Mouse (Mus musculus) midbrain, embryonic 10.5 days (tissue): ENCODE results near the gene Cd300lg. TPM values are rescaled to one million over a fixed set of nuclear protein-coding genes. Genes with fewer than 3 reads are reported as not detected.

ENCODE experiments used
- DNase-seq: peaks from one replicate; pipeline ENCODE4 v3.0.0-alpha.2; 2017; ENCODE audit warnings: low spot score
- H3K27ac ChIP-seq: fragments of 300-500 bp; sonication (generic); replicated peaks from 2 replicates; pipeline ENCODE4 v1.5.1; 2016; ENCODE audit warnings: mild to moderate bottlenecking
- H3K27me3 ChIP-seq: fragments of 300-500 bp; sonication (generic); 2 replicates; pipeline ENCODE4 v1.6.1; 2016; ENCODE audit warnings: low read depth, mild to moderate bottlenecking; ENCODE audit not compliant: poor library complexity, severe bottlenecking
- H3K36me3 ChIP-seq: fragments of 300-500 bp; sonication (generic); 2 replicates; pipeline ENCODE4 v1.6.1; 2016; ENCODE audit warnings: mild to moderate bottlenecking, moderate library complexity
- H3K4me1 ChIP-seq: fragments of 300-500 bp; sonication (generic); 2 replicates; pipeline ENCODE4 v1.6.1; 2016
- H3K4me3 ChIP-seq: fragments of 300-500 bp; sonication (generic); 2 replicates; pipeline ENCODE4 v1.5.1; 2016; ENCODE audit warnings: mild to moderate bottlenecking, moderate library complexity
- H3K9me3 ChIP-seq: fragments of 300-500 bp; sonication (generic); replicated peaks from 2 replicates; pipeline ENCODE4 v1.6.1; 2016; ENCODE audit warnings: mild to moderate bottlenecking
- WGBS: fragments of 180-500 bp; shearing (Covaris S2); methylation state at CpG from one replicate; pipeline ENCODE4 v1.1.7; 2016; 5-methylcytosine and 5-hydroxymethylcytosine counted together
- polyA plus RNA-seq: library from polyadenylated mRNA; unstranded; fragments of >200 nt; fragmentation: Nextera tagmentation; extraction: Ambion mirVana; gene quantifications from 2 replicates; pipeline ENCODE4 v1.2.1, GENCODE M21; 2016

Gene Cd300lg
- polyA plus RNA-seq, 1 experiment from 2014 or later: 0.20 TPM

DNA sequence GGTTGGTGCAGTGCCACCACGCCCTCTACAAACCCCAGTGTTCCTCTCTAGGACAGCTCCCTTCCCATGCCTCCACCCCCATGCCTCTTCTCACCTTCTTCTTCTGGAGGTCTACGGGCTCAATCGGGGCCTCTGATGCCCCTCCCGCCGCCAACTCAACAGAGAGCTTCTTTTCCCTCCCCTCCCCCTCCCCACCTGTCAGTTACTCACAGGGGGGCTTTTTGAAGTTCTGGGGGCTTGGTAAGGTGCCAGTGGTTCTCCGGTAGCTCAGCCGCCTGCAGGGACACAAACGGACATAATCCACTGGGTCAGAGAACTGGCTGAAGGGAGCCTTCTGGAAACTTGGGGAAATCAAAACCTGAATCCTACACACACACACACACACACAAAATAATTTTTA is 29.8 kb upstream of the Cd300lg start:
- Histone ChIP-seq H3K27me3 (no peaks in the 10 kb centered on the region), H3K4me3 (no peak overlapping the region), H3K36me3 (peaks cover 90% of the 10 kb centered on the region), H3K27ac (no peak overlapping the region), H3K9me3 (no peaks in the 10 kb centered on the region), H3K4me1 (peaks cover 14% of the 10 kb centered on the region)
- WGBS: 88% methylated on average over 8 of the region's 8 CpGs
- DNase-seq: no peak

DNA sequence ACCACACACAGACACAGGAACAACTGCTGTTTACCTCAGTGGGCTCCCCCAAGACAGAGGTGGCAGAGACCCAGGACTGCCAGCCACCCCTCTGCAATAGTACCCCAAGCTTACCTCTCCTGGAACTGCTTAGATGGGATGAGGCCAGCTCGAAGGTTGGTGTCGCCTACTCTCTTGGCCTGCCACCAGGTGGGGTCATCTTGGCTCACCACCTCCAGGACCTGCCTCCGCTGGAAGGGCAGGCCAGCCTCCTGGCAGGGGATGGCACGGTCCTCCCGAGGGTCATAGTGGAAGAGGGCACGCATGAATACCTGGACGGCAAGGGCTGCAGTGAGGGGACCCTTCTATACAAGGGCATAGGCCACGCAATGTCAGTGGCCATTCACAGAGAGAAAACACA is 28.1 kb upstream of the Cd300lg start:
- DNase-seq: no peak
- H3K27ac ChIP-seq: no peak overlapping the region
- peaks cover 88% of the 10 kb centered on the region for H3K36me3 ChIP-seq
- H3K9me3 ChIP-seq: no peaks in the 10 kb centered on the region
- H3K27me3 ChIP-seq: no peaks in the 10 kb centered on the region
- H3K4me3 ChIP-seq: no peak overlapping the region
- H3K4me1 ChIP-seq: peaks cover 10% of the 10 kb centered on the region
- 88% methylated on average over 8 of the region's 8 CpGs for WGBS

DNA sequence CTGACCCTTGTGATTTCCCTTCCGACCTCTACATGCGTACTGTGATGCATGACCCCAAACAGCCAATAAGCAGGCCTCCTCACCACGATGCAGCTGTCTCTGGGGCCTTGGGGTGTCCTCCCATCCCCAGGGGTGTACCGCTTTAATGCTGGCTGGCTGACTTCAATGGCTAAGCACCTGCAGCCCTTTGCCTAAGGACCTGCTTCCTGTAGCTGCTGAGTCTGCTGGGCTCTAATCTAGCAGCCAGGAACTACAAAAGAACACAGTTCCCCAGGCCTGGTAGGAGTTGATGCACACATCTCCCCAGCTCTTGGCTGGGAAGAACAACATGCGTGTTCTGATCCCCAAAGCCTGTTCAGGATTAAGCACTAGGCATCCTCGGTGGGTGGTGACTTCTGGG is 25.8 kb upstream of the Cd300lg start:
- Histone ChIP-seq H3K4me1 (peaks cover 12% of the 10 kb centered on the region), H3K36me3 (peaks cover 78% of the 10 kb centered on the region), H3K27me3 (no peaks in the 10 kb centered on the region), H3K9me3 (no peaks in the 10 kb centered on the region), H3K4me3 (no peak overlapping the region), H3K27ac (0 out of 2 replicates have a peak overlapping the region, but pooled peaks have one; percentile 7)
- 68% methylated on average over 6 of the region's 6 CpGs for WGBS
- DNase-seq: no peak

DNA sequence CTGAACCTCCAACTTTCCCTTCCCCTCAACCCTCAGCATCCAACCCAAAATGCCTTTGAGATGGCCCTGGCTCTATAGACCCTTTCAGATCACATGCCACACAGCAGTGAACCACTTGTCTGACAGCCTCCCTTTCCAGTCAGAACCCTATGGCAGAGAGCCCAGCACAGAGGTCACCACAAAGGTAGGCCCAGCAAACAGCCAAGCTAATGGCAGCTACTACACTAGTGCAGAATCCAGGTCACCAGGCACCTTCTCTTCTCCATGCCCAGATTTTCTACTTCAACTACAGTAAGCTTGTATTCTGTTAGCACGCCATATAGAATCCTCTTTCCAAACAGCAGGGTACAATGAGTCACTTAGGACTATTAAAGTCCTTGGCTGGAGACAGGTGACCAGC is 25.2 kb upstream of the Cd300lg start:
- Histone ChIP-seq H3K9me3 (no peaks in the 10 kb centered on the region), H3K4me3 (no peak overlapping the region), H3K27me3 (no peaks in the 10 kb centered on the region), H3K4me1 (peaks cover 11% of the 10 kb centered on the region; the same call in 1 of the 2 replicates), H3K36me3 (peaks cover 71% of the 10 kb centered on the region), H3K27ac (no peak overlapping the region)
- DNase-seq: no peak
- WGBS: 95% methylated on average over 1 of the region's 1 CpGs

DNA sequence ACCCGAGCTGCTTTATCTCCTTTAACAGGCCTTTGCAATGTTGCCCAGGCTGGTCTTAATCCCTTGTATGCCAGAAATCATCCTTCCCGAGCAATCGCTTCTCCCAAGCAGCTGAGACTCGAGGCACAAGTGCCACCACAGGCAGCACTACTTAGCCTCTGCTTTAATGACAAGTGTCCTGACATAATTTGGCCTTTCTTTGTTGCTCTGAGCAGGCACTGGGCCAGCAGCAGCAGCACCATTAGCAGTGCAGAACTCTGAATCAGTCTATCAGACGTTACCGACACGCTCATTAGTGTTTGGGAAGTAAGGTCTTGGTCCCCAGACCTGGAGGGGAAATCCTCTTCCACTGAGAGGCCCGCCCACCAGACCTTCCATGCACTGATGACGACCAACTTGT is 21.6 kb upstream of the Cd300lg start:
- H3K36me3 ChIP-seq: peaks cover 62% of the 10 kb centered on the region
- no peak overlapping the region for H3K27ac ChIP-seq
- H3K9me3 ChIP-seq: no peaks in the 10 kb centered on the region
- no peak overlapping the region for H3K4me3 ChIP-seq
- 83% methylated on average over 9 of the region's 9 CpGs for WGBS
- peaks cover 15% of the 10 kb centered on the region for H3K27me3 ChIP-seq
- DNase-seq: no peak
- peaks cover 12% of the 10 kb centered on the region for H3K4me1 ChIP-seq

DNA sequence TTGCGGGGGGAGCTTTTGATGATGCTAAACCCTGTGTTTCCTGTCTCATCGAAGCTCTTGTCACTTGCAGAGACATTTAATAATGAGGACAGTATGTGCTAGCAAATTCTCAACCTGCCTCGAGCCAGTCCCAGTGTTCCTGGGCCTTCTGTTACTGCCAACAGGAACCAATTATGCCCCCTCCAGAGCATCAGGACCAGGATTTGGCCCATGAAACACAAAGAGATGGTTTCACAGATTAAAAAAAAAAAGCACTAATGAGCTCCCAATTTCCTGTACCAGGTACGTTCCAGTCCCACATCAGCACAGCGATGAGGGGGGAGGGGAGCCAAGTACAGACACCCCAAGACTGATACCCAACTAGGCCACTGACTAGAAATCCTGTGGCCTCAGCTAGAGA is 20.1 kb upstream of the Cd300lg start:
- 93% methylated on average over 5 of the region's 5 CpGs for WGBS
- H3K36me3 ChIP-seq: peaks cover 53% of the 10 kb centered on the region
- no peak overlapping the region for H3K27ac ChIP-seq
- H3K9me3 ChIP-seq: no peaks in the 10 kb centered on the region
- peaks cover 20% of the 10 kb centered on the region for H3K4me1 ChIP-seq
- peaks cover 29% of the 10 kb centered on the region for H3K27me3 ChIP-seq
- DNase-seq: no peak
- H3K4me3 ChIP-seq: no peak overlapping the region

DNA sequence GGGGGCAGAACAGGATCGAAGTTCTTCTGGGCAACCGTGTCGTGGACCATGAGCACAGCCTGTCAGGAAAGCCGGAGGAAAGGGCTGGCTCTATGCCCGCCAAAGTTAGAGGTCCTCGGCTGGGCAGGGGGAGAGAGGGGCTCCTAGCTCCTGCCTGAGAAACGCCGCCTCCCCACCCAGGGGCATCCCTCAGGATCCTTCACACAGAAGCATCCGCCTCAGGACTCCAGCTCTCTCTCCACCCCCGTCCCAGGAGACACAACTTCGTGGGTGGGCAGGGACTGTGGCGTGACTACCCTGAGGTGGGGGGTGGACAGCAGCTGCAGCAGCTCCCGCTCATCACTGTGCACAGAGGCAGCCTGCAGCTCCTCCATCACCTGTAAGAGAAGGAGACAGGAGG is 17.9 kb upstream of the Cd300lg start:
- no peak for DNase-seq
- 87% methylated on average over 13 of the region's 13 CpGs for WGBS
- 0 out of 2 replicates have a peak overlapping the region, but pooled peaks have one; percentile 17 for H3K27ac ChIP-seq
- H3K4me3 ChIP-seq: no peak overlapping the region
- peaks cover 35% of the 10 kb centered on the region for H3K36me3 ChIP-seq
- no peaks in the 10 kb centered on the region for H3K9me3 ChIP-seq
- peaks cover 41% of the 10 kb centered on the region for H3K27me3 ChIP-seq
- H3K4me1 ChIP-seq: peaks cover 41% of the 10 kb centered on the region

DNA sequence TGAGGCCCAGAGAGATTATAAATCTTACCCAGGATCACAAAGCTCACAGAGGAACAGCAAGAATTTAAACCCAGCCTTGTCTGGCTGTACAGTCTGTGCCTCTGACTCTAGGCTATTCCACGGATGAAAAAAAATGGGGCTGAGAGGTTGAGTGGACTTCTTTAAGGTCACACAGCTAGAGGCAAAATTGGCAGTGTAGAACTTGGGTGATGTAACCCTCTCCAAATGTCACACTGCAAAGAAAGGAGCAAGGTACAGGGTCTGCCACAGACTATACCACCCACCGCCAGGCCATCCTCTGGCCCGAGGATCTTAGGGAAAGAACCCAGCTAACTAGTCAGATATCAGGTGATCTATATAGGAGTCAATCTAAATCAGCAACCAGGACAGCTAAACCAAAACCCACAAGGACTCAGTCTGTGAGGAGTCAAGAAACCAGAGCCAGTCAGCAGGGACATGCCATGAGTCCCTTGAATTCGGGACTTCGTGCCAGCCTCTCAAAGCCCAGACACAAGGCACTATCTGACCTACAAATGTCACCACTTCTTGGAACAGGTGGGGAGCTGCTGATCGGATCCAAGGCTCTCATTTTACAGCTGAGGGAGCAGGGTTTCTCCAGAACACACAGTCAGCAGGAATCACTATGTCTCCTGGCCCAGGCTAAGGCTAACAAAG is 17.1 kb upstream of the Cd300lg start:
- DNase-seq: no peak
- no peak overlapping the region for H3K4me3 ChIP-seq
- peaks cover 46% of the 10 kb centered on the region for H3K27me3 ChIP-seq
- H3K27ac ChIP-seq: no peak overlapping the region
- WGBS: 90% methylated on average over 6 of the region's 6 CpGs
- peaks cover 41% of the 10 kb centered on the region for H3K4me1 ChIP-seq
- no peaks in the 10 kb centered on the region for H3K9me3 ChIP-seq
- peaks cover 29% of the 10 kb centered on the region for H3K36me3 ChIP-seq

DNA sequence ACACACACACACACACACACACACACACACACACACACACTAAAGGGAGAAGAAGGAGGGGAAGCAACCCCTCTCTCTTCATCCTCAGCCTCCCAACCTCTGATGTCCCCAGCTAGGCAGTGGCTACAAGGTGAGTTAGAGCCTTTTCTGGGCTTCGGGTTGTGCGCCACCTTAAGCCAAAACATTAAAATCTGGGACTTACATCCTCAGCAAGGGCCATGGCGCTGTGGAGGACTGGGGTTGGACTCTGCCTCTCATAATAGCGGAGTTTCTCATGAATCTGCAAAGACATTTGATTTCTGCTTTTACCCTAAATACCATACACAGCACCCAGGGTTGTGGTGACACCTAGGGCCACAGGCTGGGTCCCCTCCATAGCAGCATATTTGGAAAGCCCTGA is 16.4 kb upstream of the Cd300lg start:
- no peak for DNase-seq
- H3K9me3 ChIP-seq: no peaks in the 10 kb centered on the region
- peaks cover 25% of the 10 kb centered on the region for H3K36me3 ChIP-seq
- peaks cover 37% of the 10 kb centered on the region for H3K4me1 ChIP-seq
- H3K27ac ChIP-seq: no peak overlapping the region
- H3K27me3 ChIP-seq: peaks cover 49% of the 10 kb centered on the region
- H3K4me3 ChIP-seq: no peak overlapping the region
- 86% methylated on average over 4 of the region's 4 CpGs for WGBS

DNA sequence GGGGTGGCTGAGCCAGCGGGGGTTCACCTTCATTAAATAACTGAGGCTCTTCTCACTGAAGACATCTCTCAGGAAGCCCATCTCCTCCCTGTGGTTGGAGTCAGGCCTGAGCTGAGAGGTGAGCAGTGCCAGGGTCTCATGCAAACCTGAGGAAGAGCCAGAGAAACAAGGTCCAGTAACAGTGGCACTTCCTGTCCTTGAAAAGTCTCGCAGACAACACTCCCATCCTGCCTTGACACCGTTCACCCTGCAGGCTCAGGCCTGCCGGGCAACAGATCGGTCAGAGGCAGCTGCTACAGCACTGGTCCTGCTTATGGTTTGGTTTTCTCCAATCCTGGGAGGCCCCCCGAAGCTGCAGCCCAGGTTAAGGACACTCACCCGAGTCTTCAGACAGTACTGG is 16.0 kb upstream of the Cd300lg start:
- H3K4me3 ChIP-seq: peak overlapping the region; percentile 77
- WGBS: 44% methylated on average over 7 of the region's 7 CpGs
- H3K4me1 ChIP-seq: peaks cover 36% of the 10 kb centered on the region
- H3K36me3 ChIP-seq: peaks cover 25% of the 10 kb centered on the region
- H3K27me3 ChIP-seq: peaks cover 49% of the 10 kb centered on the region
- no peaks in the 10 kb centered on the region for H3K9me3 ChIP-seq
- no peak overlapping the region for H3K27ac ChIP-seq
- DNase-seq: no peak

DNA sequence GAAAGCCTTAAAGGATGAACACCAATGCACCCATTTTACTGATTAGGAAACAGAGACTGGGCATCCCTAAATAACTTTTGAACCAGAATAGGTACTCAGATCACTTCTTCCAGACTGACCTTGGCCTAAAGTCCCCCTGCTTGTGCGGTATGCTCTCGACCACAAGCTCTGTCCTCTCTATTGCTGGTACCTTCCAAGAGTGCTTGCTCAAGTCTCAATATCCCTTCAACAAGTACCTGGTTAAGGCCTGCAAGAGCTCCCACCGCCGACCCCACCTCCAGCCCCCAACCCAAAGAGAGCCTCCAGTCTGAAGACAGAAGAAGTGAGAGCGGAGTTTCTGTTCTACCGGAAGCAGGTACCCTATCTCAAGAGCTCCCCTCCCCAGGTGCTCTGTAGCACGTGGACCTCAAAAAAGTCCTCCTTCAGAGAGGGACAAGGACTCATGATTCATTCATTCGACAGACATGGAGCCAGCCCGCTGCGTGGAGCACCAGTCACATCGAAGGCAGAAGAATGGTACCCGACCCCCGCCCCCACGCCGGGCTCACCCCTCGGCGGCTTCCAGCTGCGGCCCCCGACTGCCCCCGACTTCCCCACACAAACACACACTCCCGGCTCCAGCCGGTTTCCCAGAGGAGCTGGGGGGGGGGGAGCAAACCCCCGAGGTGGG is 15.2 kb upstream of the Cd300lg start:
- DNase-seq: no peak
- 3% methylated on average over 23 of the region's 23 CpGs for WGBS
- H3K4me1 ChIP-seq: peaks cover 36% of the 10 kb centered on the region
- H3K36me3 ChIP-seq: peaks cover 25% of the 10 kb centered on the region
- no peaks in the 10 kb centered on the region for H3K9me3 ChIP-seq
- peak overlapping the region; percentile 90 for H3K27ac ChIP-seq
- H3K4me3 ChIP-seq: peak overlapping the region; percentile 77
- H3K27me3 ChIP-seq: peaks cover 49% of the 10 kb centered on the region

DNA sequence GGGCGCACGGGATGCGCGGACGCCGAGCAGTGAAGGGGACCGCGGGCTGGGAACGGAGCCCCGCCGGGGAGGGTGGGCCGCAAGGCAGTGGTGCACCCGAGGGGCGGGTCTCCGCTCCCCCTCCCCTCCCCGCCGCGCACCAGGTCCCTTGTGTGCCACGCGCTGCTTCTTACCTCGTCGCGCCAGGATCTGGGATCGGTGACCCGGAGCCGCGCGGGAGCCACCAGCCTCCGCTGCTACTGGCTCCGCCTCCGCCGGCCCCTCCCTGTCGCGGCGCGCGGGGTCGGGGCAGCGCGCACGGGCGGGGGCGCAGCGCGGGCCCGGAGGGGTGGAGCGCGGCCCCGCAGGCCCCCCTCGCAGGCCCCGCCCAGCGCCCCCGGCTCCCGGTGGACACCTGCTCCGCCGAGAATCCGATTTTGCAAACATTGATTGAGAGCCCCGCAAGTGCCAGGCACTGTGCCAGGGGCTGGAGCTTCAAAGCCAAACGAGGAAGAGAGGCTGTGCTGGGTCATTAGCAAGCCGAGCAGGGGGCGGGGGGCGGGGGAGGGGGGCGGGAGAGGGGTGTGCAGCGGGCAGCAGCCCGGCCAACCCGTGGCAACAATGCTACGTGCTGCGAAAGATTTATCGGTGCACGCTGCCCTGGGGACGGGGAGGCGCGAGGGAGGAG is 14.5 kb upstream of the Cd300lg start:
- DNase-seq: peak; percentile 85
- WGBS: under 1% methylated on average over 59 of the region's 73 CpGs
- Histone ChIP-seq H3K27me3 (peaks cover 49% of the 10 kb centered on the region), H3K4me3 (peak overlapping the region; percentile 77), H3K36me3 (peaks cover 19% of the 10 kb centered on the region), H3K9me3 (no peaks in the 10 kb centered on the region), H3K27ac (peak overlapping the region; percentile 90), H3K4me1 (peaks cover 36% of the 10 kb centered on the region)
